Mouse (Mus musculus) skeletal muscle tissue, adult 2 months (tissue): ENCODE results near the gene Magea3.
"Not testable (repeated sequence)": the region's sequence is repeated elsewhere in the genome, so short reads cannot be mapped to it uniquely, and the experiment has no call there.

Experiments
- DNase-seq: peaks from one replicate; pipeline ENCODE4 v3.0.0-alpha.2; 2012; ENCODE audit warnings: low read depth, low spot score

The Magea3 gene

GRCm38 (mm10) chrX:154949405-154949804, at the start of gene Magea3:
Gene Magea3 (minus strand): TSS chrX:154949505.
- DNase-seq = not testable (repeated sequence)

- DNase-seq = not testable (repeated sequence)
Measured at GRCm38 (mm10) chrX:154995750-154996149, 46.4 kb upstream of the Magea3 start, which contains the start of gene Magea8. Gene Magea8 (minus strand): TSS chrX:154995850.

GRCm38 (mm10) chrX:154935887-154936286, 13.4 kb downstream of the Magea3 start, which contains the start of gene Magea6:
Gene Magea6 (minus strand): TSS chrX:154935987.
- not testable (repeated sequence) for DNase-seq
